Mouse (Mus musculus): ENCODE data around the gene Eif3g. TPM values are rescaled to one million over a fixed set of nuclear protein-coding genes. Genes with fewer than 3 reads are reported as not detected.

Gene Eif3g
- 100 to 1,000 TPM in 1 of 2 experiments, 10 to 100 TPM in 1; 98.6 to 100 TPM for total RNA-seq (2021)
- long read RNA-seq, experiment 1, transcript Eif3g-201 (11 exons, 1,101 nt), result major isoform, 86 of 94 reads
- long read RNA-seq, experiment 1, partial matches to known transcripts, result 7 of 94 reads
- long read RNA-seq, experiment 1, other reads (novel, unspliced or antisense), result 1 of 94 reads
- long read RNA-seq, experiment 2, transcript Eif3g-201 (11 exons, 1,101 nt), result major isoform, 88 of 97 reads
- long read RNA-seq, experiment 2, partial matches to known transcripts, result 4 of 97 reads
- long read RNA-seq, experiment 2, other reads (novel, unspliced or antisense), result 5 of 97 reads

- peak; percentile 83 for DNase-seq (ENCODE audit: low spot score)
Measured at GRCm38 (mm10) chr9:20898511-20899073, at the start of gene Eif3g. TSS of gene Eif3g (minus strand) at chr9:20898623.

GRCm38 (mm10) chr9:20946066-20946880 lies 47.9 kb upstream of the Eif3g start:
- no peak for DNase-seq (ENCODE audit: low spot score)

- no peak for DNase-seq (ENCODE audit: low spot score)
Measured at GRCm38 (mm10) chr9:20944697-20945370, 46.4 kb upstream of the Eif3g start.

GRCm38 (mm10) chr9:20943911-20944310 lies 45.5 kb upstream of the Eif3g start:
- no peak for DNase-seq (ENCODE audit: low spot score)

- peak; percentile 23 for DNase-seq (ENCODE audit: low spot score)
Measured at GRCm38 (mm10) chr9:20943396-20943795, 45.0 kb upstream of the Eif3g start.

GRCm38 (mm10) chr9:20923258-20923657 lies 24.8 kb upstream of the Eif3g start:
- DNase-seq (ENCODE audit: low spot score), result no peak

- DNase-seq (ENCODE audit: low spot score), result peak; percentile 27
Measured at GRCm38 (mm10) chr9:20916160-20916559, 17.7 kb upstream of the Eif3g start.

- DNase-seq (ENCODE audit: low spot score), result no peak
Measured at GRCm38 (mm10) chr9:20909948-20910347, 11.5 kb upstream of the Eif3g start.

GRCm38 (mm10) chr9:20902174-20902491 lies 3.7 kb upstream of the Eif3g start:
- no peak for DNase-seq (ENCODE audit: low spot score)

GRCm38 (mm10) chr9:20901466-20902173 lies 3.2 kb upstream of the Eif3g start:
- peak; percentile 56 for DNase-seq (ENCODE audit: low spot score)

- DNase-seq (ENCODE audit: low spot score), result no peak
Measured at GRCm38 (mm10) chr9:20897736-20898510, 500 bp downstream of the Eif3g start.

- DNase-seq (ENCODE audit: low spot score), result no peak
Measured at GRCm38 (mm10) chr9:20895382-20895781, 3.0 kb downstream of the Eif3g start.

GRCm38 (mm10) chr9:20894629-20895028 lies 3.8 kb downstream of the Eif3g start:
- no peak for DNase-seq (ENCODE audit: low spot score)

- DNase-seq (ENCODE audit: low spot score), result no peak
Measured at GRCm38 (mm10) chr9:20893590-20894343, 4.7 kb downstream of the Eif3g start.

- no peak for DNase-seq (ENCODE audit: low spot score)
Measured at GRCm38 (mm10) chr9:20893069-20893468, 5.4 kb downstream of the Eif3g start.

- no peak for DNase-seq (ENCODE audit: low spot score)
Measured at GRCm38 (mm10) chr9:20892104-20892653, 6.2 kb downstream of the Eif3g start.

GRCm38 (mm10) chr9:20891339-20892103 lies 6.9 kb downstream of the Eif3g start:
- no peak for DNase-seq (ENCODE audit: low spot score)

GRCm38 (mm10) chr9:20890411-20890810 lies 8.0 kb downstream of the Eif3g start:
- no peak for DNase-seq (ENCODE audit: low spot score)

Data from gastrocnemius, adult 18-20 months (tissue).